Mouse (Mus musculus): ENCODE results near the gene Pheta1. TPM values are rescaled to one million over a fixed set of nuclear protein-coding genes. Genes with fewer than 3 reads are reported as not detected.

Pheta1 gene
- polyA plus RNA-seq, 1 experiment from 2014 or later, result 24.4 TPM

DNA sequence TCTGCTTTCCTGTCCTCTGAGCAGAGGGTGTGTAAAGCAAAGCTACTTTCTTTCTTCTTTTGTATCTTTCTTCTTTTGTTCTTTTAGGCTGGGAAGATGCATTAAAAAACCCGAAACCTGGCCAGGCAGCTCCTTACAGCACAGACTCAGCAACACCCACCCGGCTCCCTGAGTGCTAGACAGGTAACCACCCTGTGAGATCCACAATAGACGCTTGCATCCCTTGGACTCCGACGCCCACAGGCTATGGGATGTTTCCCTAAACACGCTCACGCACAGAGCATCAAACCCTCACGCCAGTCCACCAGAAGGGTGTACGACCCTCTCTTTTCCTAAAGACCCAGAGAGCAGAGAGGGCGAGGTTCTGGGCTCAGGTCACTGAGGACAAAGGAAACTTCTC lies 45.9 kb downstream of the Pheta1 start:
- WGBS, result 70% methylated on average over 10 of the region's 10 CpGs
- Histone ChIP-seq H3K4me2 (ENCODE audit: low read length) (no peak overlapping the region), H3K4me3 (ENCODE audit: low read depth, low read length) (no peak overlapping the region), H3K27ac (ENCODE audit: low read depth) (no peak overlapping the region), H3K9ac (ENCODE audit: low read length) (no peak overlapping the region), H3K36me3 (ENCODE audit: control insufficient read depth, insufficient read depth, low read length) (no peaks in the 10 kb centered on the region), H3K9me3 (ENCODE audit: control insufficient read depth, low read length) (no peaks in the 10 kb centered on the region), H3K4me1 (replicated peaks; ENCODE audit: control insufficient read depth, insufficient read depth, low read length) (peaks cover 14% of the 10 kb centered on the region), H3K27me3 (replicated peaks; ENCODE audit: control insufficient read depth, insufficient read depth, low read length) (no peaks in the 10 kb centered on the region)
- ATAC-seq (replicated peaks; ENCODE audit: low FRiP score, low TSS enrichment, low read depth) (no peak), DNase-seq (ENCODE audit: low spot score) (no peak)

DNA sequence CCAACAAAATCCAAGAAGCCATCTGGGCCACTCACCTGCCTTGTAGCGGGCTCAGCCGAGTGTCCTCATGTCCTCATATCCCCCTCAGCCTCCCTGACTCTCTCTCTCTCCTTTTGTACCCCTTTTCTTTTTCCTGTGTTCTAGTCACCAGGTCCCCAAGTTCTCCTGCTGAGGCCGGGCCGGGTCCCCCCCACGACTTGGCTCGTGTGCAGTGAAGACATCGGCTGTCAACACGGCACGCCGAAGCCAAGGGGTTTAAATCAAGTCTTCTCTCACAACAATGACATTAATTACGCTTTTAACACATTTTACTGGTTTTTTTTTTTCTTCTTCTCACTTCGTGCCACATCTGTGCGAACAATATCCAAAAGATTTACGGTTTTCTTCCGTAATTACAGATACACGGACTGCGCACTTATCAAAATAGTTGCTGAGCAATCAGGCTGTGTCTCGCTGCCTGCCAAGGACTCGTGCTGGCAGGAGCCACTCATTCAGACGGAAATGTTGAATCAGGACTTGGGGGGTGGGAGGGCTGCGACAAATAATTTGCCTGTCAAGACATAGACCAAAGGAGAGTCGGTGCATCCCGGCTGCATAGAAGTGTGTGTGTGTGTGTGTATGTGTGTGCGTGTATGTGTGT lies 46.5 kb downstream of the Pheta1 start:
- WGBS, result 41% methylated on average over 24 of the region's 24 CpGs

DNA sequence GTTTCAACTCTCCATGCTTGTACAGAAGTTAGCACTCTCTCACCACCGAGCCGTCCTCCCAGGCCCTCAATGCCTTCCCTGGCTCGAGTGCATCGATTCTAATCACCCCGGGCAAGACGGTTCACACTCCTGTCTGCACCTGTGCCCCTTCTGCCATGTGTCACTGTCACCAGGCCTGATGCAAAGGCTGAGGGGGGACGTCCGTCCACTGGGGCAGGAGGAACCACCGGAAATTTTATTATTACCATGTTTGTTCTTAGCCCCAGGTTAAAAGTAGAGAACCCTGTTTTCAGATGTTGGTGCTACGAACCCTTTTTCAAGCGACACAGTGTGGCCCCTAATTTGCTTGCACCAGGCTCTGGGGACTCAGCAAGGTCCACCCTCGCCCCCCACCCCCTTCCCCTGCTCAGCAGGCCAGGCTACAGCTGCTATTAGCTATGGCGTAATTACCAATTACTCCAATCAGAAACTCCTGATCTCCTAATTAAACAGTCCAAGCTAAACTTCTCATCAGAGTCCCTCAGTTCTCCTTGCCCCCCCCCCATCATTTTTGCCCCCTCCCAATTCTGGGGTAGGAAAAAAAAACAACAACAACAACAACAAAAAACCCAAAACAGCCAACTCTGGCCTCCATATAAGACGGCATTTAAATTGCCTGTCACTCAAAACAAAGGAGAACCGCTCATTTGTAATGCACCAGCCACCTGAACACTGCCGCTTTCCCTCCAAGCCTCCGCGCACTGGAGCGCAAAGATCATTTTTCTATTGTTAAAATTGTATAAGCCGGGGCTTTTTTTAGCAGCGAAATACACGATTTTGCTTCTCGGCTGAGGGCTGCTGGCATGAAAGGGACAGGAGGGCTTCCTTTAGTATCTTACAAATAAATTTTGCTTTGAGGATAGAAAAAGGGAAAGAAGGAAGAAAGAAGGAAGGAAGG lies 54.3 kb downstream of the Pheta1 start:
- H3K4me2 ChIP-seq (ENCODE audit: low read length), result no peak overlapping the region
- no peak overlapping the region for H3K9ac ChIP-seq (ENCODE audit: low read length)
- no peaks in the 10 kb centered on the region for H3K36me3 ChIP-seq (ENCODE audit: control insufficient read depth, insufficient read depth, low read length)
- H3K4me1 ChIP-seq (replicated peaks; ENCODE audit: control insufficient read depth, insufficient read depth, low read length), result 0 out of 2 replicates have a peak, but pooled peaks cover 4% of the 10 kb centered on the region
- no peak overlapping the region for H3K4me3 ChIP-seq (ENCODE audit: low read depth, low read length)
- H3K9me3 ChIP-seq (ENCODE audit: control insufficient read depth, low read length), result no peaks in the 10 kb centered on the region
- WGBS, result 71% methylated on average over 23 of the region's 23 CpGs
- no peak overlapping the region for H3K27ac ChIP-seq (ENCODE audit: low read depth)
- no peaks in the 10 kb centered on the region for H3K27me3 ChIP-seq (replicated peaks; ENCODE audit: control insufficient read depth, insufficient read depth, low read length)
- ATAC-seq (replicated peaks; ENCODE audit: low FRiP score, low TSS enrichment, low read depth) (no peak), DNase-seq (ENCODE audit: low spot score) (no peak)

More for the DNA sequence above, 46.5 kb downstream of the Pheta1 start:
- DNase-seq (ENCODE audit: low spot score), result no peak
- H3K27me3 ChIP-seq (replicated peaks; ENCODE audit: control insufficient read depth, insufficient read depth, low read length), result no peaks in the 10 kb centered on the region
- peaks cover 14% of the 10 kb centered on the region for H3K4me1 ChIP-seq (replicated peaks; ENCODE audit: control insufficient read depth, insufficient read depth, low read length)
- H3K4me3 ChIP-seq (ENCODE audit: low read depth, low read length), result no peak overlapping the region
- H3K4me2 ChIP-seq (ENCODE audit: low read length), result no peak overlapping the region
- no peaks in the 10 kb centered on the region for H3K9me3 ChIP-seq (ENCODE audit: control insufficient read depth, low read length)
- H3K36me3 ChIP-seq (ENCODE audit: control insufficient read depth, insufficient read depth, low read length), result no peaks in the 10 kb centered on the region
- no peak overlapping the region for H3K9ac ChIP-seq (ENCODE audit: low read length)
- ATAC-seq (replicated peaks; ENCODE audit: low FRiP score, low TSS enrichment, low read depth), result no peak
- no peak overlapping the region for H3K27ac ChIP-seq (ENCODE audit: low read depth)

Small RNA genes lying within 50 kb of the gene (microRNA-seq; reads per million reads assigned to microRNA genes)
- gene Mir7031, result 0.59 reads per million

Other genes with a start within 250 kb of the Pheta1 start
- 2.4 and 3.4 TPM in 2 replicates for gene Acad12, start 230.0 kb upstream of the Pheta1 start, polyA plus RNA-seq (2014; fragmentation: Nextera tagmentation; extraction: Ambion mirVana)
- 4.3 and 4.7 TPM in 2 replicates for gene Acad10, start 188.5 kb upstream of the Pheta1 start, polyA plus RNA-seq (2014; fragmentation: Nextera tagmentation; extraction: Ambion mirVana)
- gene Brap, start 188.4 kb upstream of the Pheta1 start, polyA plus RNA-seq (2014; fragmentation: Nextera tagmentation; extraction: Ambion mirVana), result 31.5 and 32.8 TPM in 2 replicates
- gene Atxn2, start 137.6 kb upstream of the Pheta1 start, polyA plus RNA-seq (2014; fragmentation: Nextera tagmentation; extraction: Ambion mirVana), result 59.4 and 59.8 TPM in 2 replicates
- 15.4 and 16.3 TPM in 2 replicates for gene Sh2b3, start 11.3 kb upstream of the Pheta1 start, polyA plus RNA-seq (2014; fragmentation: Nextera tagmentation; extraction: Ambion mirVana)
- gene Cux2, start 201.1 kb downstream of the Pheta1 start, polyA plus RNA-seq (2014; fragmentation: Nextera tagmentation; extraction: Ambion mirVana), result 13.2 and 14.6 TPM in 2 replicates

Measured in intestine, embryonic 14.5 days (tissue).